Mouse (Mus musculus): Measurements from ENCODE around the gene Aak1. TPM values are rescaled to one million over a fixed set of nuclear protein-coding genes. Genes with fewer than 3 reads are reported as not detected.
A peak's percentile ranks its signal among the peaks of the same experiment; 100 is the strongest.

The Aak1 gene
- polyA plus RNA-seq, 1 experiment from 2014 or later, result 2.2 TPM

DNA sequence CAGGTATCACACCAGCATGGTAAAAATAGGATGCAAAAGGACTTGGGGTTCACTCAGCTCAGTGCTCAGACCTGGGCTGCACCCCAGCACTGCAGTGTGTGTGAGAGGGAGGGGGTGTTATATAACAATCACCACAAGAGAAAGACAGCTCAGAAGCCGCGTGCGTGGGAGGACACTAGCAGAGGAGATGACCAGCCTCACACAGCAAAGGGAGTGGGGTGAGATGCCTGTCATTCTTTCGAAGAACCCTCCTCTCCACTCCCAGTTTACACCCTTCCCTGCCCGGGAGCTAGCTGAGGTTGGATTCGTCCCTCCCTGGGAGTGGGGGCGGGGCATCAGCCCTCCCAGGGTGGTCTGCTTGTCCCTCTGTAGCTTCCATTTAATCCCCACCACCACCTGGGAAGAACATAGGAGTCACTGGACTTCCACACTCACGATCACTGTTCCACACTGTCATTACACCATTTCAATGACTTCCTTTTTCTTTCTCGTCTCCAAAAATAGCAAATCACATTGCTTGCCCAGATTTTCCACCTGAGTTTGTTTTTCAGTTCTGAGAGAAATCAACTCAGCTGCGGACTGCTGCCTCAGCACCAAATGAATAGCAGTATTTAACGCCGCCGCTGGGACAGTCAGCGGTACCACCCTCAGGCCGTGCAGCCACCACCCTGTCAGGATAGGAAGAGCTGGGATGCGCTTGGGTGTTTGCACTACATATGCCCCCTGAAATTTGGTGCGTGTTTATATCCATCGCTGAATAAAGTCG, 26.8 kb upstream of the Aak1 start:
- TF ChIP-seq CTCF (IDR thresholded peaks at IDR 0.05; ENCODE audit: low read depth), result peak; percentile 9; the same call in 1 of the 2 replicates
- TF ChIP-seq EP300 (IDR thresholded peaks at IDR 0.05; ENCODE audit: low read depth), result no peak
- WGBS (ENCODE audit: insufficient replicate concordance), result 7% methylated on average over 19 of the region's 19 CpGs
- Histone ChIP-seq H3K4me2 (ENCODE audit: low read depth, low read length) (peak overlapping the region; percentile 61), H3K27me3 (ENCODE audit: insufficient read depth, low read length) (no peaks in the 10 kb centered on the region), H3K9me3 (ENCODE audit: low read length) (no peaks in the 10 kb centered on the region), H3K36me3 (replicated peaks; ENCODE audit: insufficient read depth, low read length) (no peaks in the 10 kb centered on the region), H3K4me3 (ENCODE audit: low read depth, low read length) (0 out of 2 replicates have a peak overlapping the region, but pooled peaks have one; percentile 19), H3K4me1 (ENCODE audit: insufficient read depth) (peaks cover 14% of the 10 kb centered on the region), H3K9ac (replicated peaks) (no peak overlapping the region), H3K27ac (ENCODE audit: low read depth) (no peak overlapping the region)
- ATAC-seq (no peak), DNase-seq (no peak)

DNA sequence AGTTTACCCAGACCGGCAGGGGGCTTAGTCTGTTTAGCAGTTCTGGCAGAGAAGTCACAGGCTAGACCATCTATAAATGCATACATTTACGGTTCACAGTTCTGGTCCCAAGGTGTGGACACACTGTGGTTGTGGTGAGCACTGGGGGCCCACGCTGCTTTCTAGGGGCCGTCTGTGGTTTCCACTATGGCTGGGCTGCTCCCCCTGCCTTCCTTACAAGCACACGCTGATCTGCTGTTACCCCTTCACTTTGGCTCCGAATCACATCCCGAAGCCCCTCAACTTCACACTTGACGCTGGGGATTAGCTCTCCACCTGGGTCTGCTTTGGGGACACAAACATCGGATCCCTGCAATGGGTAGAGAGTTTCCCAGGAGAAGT, 26.3 kb upstream of the Aak1 start:
- WGBS (ENCODE audit: insufficient replicate concordance), result 21% methylated on average over 9 of the region's 9 CpGs
- TF ChIP-seq CTCF (IDR thresholded peaks at IDR 0.05; ENCODE audit: low read depth) (no peak), EP300 (IDR thresholded peaks at IDR 0.05; ENCODE audit: low read depth) (no peak)
- peak overlapping the region; percentile 61 for H3K4me2 ChIP-seq (ENCODE audit: low read depth, low read length)

DNA sequence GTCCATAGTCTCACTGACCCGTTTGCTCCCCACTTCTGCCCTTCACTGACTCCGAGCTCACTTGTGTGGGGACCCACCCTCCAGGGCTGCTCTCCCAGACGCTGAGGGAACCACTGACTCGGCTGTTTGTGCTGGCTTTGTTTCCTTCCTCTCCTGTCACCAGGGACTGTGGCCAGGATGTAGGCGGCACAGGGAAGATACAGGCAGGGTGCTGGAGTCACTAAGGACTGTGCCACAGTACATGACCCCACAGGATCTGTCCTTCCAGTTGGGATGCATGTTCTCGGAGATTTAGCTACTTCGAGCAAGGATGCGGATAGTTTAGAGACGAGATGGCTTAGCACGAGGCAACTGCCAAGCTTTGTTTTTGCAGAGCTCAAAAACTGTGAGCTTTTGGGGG, 25.5 kb upstream of the Aak1 start:
- no peak for TF ChIP-seq EP300 (IDR thresholded peaks at IDR 0.05; ENCODE audit: low read depth)
- no peak for TF ChIP-seq CTCF (IDR thresholded peaks at IDR 0.05; ENCODE audit: low read depth)
- DNase-seq, result peak; percentile 26
- WGBS (ENCODE audit: insufficient replicate concordance), result 26% methylated on average over 10 of the region's 10 CpGs
- peak; percentile 41; the same call in 1 of the 2 replicates for ATAC-seq
- no peak overlapping the region for H3K27ac ChIP-seq (ENCODE audit: low read depth)
- H3K9me3 ChIP-seq (ENCODE audit: low read length), result no peaks in the 10 kb centered on the region
- no peak overlapping the region for H3K4me2 ChIP-seq (ENCODE audit: low read depth, low read length)
- H3K36me3 ChIP-seq (replicated peaks; ENCODE audit: insufficient read depth, low read length), result no peaks in the 10 kb centered on the region
- H3K4me3 ChIP-seq (ENCODE audit: low read depth, low read length), result no peak overlapping the region
- peaks cover 14% of the 10 kb centered on the region for H3K4me1 ChIP-seq (ENCODE audit: insufficient read depth)
- no peak overlapping the region for H3K9ac ChIP-seq (replicated peaks)
- H3K27me3 ChIP-seq (ENCODE audit: insufficient read depth, low read length), result no peaks in the 10 kb centered on the region

More for the DNA sequence above, 26.3 kb upstream of the Aak1 start:
- no peak overlapping the region for H3K9ac ChIP-seq (replicated peaks)
- peaks cover 14% of the 10 kb centered on the region for H3K4me1 ChIP-seq (ENCODE audit: insufficient read depth)
- ATAC-seq (no peak), DNase-seq (no peak)
- H3K9me3 ChIP-seq (ENCODE audit: low read length), result no peaks in the 10 kb centered on the region
- no peak overlapping the region for H3K27ac ChIP-seq (ENCODE audit: low read depth)
- H3K36me3 ChIP-seq (replicated peaks; ENCODE audit: insufficient read depth, low read length), result no peaks in the 10 kb centered on the region
- H3K27me3 ChIP-seq (ENCODE audit: insufficient read depth, low read length), result no peaks in the 10 kb centered on the region
- no peak overlapping the region for H3K4me3 ChIP-seq (ENCODE audit: low read depth, low read length)

DNA sequence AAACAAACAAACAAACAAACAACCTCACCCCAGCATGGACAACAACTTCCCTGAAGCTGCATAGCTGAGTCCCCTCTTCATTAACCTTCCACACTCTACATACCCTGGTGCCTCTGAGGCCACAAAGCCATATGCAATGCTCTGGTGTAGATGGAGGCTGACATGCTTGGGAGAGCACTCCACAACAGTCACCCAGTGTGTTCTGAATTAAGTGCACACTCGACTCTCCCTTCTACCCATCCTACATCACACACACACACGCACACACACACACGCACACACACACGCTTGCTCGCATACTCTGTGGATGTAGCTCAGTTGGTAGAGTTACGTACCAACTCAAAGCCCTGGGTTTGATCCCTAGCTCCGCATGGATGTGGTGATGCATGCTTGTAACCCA, 24.9 kb upstream of the Aak1 start:
- no peak for ATAC-seq
- no peaks in the 10 kb centered on the region for H3K27me3 ChIP-seq (ENCODE audit: insufficient read depth, low read length)
- 82% methylated on average over 7 of the region's 7 CpGs for WGBS (ENCODE audit: insufficient replicate concordance)
- no peak overlapping the region for H3K4me2 ChIP-seq (ENCODE audit: low read depth, low read length)
- no peak overlapping the region for H3K27ac ChIP-seq (ENCODE audit: low read depth)
- no peak for DNase-seq
- H3K36me3 ChIP-seq (replicated peaks; ENCODE audit: insufficient read depth, low read length), result no peaks in the 10 kb centered on the region
- TF ChIP-seq CTCF (IDR thresholded peaks at IDR 0.05; ENCODE audit: low read depth), result no peak
- no peak for TF ChIP-seq EP300 (IDR thresholded peaks at IDR 0.05; ENCODE audit: low read depth)
- H3K4me1 ChIP-seq (ENCODE audit: insufficient read depth), result peaks cover 14% of the 10 kb centered on the region
- no peaks in the 10 kb centered on the region for H3K9me3 ChIP-seq (ENCODE audit: low read length)
- H3K9ac ChIP-seq (replicated peaks), result no peak overlapping the region
- H3K4me3 ChIP-seq (ENCODE audit: low read depth, low read length), result no peak overlapping the region

DNA sequence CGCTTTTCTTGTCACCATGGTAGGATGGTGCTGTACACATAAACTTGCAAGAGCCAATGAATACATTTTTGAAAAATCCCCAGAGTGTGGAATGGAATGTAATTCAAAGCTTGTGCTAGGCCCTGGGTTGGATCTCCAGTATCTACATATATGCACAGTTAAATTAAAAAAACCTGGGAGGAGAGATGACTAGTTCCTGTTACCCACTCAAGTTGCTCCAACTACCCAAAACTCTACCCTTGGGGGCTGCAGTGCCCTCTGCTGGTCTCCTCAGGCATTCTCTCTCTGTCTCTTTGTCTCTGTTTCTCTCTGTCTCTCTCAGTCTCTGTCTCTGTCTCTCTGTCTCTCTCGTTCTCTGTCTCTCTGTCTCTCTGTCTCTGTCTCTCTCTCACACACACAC, 21.9 kb upstream of the Aak1 start:
- 85% methylated on average over 2 of the region's 2 CpGs for WGBS (ENCODE audit: insufficient replicate concordance)

DNA sequence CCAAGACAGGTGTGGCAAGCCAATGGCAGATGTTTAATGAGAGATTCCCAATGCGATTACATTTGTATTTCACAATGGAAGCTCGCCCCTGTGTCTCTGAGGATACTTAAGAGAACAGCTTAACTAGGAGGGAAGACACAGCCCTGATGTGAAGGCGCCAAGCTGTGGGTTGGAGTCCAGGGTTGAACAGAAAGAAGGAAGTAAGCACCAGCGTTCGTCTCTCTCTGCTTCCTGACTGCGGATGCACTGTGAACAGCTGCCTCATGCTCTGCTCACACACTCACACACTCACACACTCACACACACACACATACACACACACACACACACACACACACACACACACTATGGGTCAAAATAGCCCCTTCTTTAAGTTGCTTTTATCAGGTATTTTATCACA, 19.5 kb upstream of the Aak1 start:
- Histone ChIP-seq H3K9me3 (ENCODE audit: low read length) (no peaks in the 10 kb centered on the region), H3K4me3 (ENCODE audit: low read depth, low read length) (no peak overlapping the region), H3K27me3 (ENCODE audit: insufficient read depth, low read length) (no peaks in the 10 kb centered on the region), H3K27ac (ENCODE audit: low read depth) (no peak overlapping the region), H3K4me2 (ENCODE audit: low read depth, low read length) (no peak overlapping the region), H3K36me3 (replicated peaks; ENCODE audit: insufficient read depth, low read length) (no peaks in the 10 kb centered on the region), H3K4me1 (ENCODE audit: insufficient read depth) (peaks cover 13% of the 10 kb centered on the region), H3K9ac (replicated peaks) (no peak overlapping the region)
- no peak for DNase-seq
- TF ChIP-seq CTCF (IDR thresholded peaks at IDR 0.05; ENCODE audit: low read depth) (no peak), EP300 (IDR thresholded peaks at IDR 0.05; ENCODE audit: low read depth) (no peak)
- WGBS (ENCODE audit: insufficient replicate concordance), result 59% methylated on average over 6 of the region's 6 CpGs
- no peak for ATAC-seq

More for the DNA sequence above, 21.9 kb upstream of the Aak1 start:
- H3K36me3 ChIP-seq (replicated peaks; ENCODE audit: insufficient read depth, low read length), result no peaks in the 10 kb centered on the region
- DNase-seq (no peak), ATAC-seq (no peak)
- H3K9ac ChIP-seq (replicated peaks), result no peak overlapping the region
- no peaks in the 10 kb centered on the region for H3K9me3 ChIP-seq (ENCODE audit: low read length)
- H3K27ac ChIP-seq (ENCODE audit: low read depth), result no peak overlapping the region
- no peaks in the 10 kb centered on the region for H3K27me3 ChIP-seq (ENCODE audit: insufficient read depth, low read length)
- H3K4me3 ChIP-seq (ENCODE audit: low read depth, low read length), result no peak overlapping the region
- no peak for TF ChIP-seq EP300 (IDR thresholded peaks at IDR 0.05; ENCODE audit: low read depth)
- peak; percentile 55 for TF ChIP-seq CTCF (IDR thresholded peaks at IDR 0.05; ENCODE audit: low read depth)
- H3K4me1 ChIP-seq (ENCODE audit: insufficient read depth), result peaks cover 16% of the 10 kb centered on the region
- no peak overlapping the region for H3K4me2 ChIP-seq (ENCODE audit: low read depth, low read length)

Data from liver, postnatal 0 days (tissue).